Mouse (Mus musculus): ENCODE data around the gene Bclaf1.

Gene Bclaf1

GRCm38 (mm10) chr10:20317466-20317865 lies 5.2 kb downstream of the Bclaf1 start:
- no peak for DNase-seq (ENCODE audit: low spot score in 2 of 2)

- no peak for DNase-seq (ENCODE audit: low spot score in 2 of 2)
Measured at GRCm38 (mm10) chr10:20326226-20326625, 14.0 kb downstream of the Bclaf1 start.

- DNase-seq (ENCODE audit: low spot score in 2 of 2), result no peak
Measured at GRCm38 (mm10) chr10:20331262-20331661, 19.0 kb downstream of the Bclaf1 start.

- no peak for DNase-seq (ENCODE audit: low spot score in 2 of 2)
Measured at GRCm38 (mm10) chr10:20337872-20338271, 25.6 kb downstream of the Bclaf1 start.

GRCm38 (mm10) chr10:20345736-20346135 lies 33.5 kb downstream of the Bclaf1 start:
- DNase-seq (ENCODE audit: low spot score in 2 of 2), result peak in 1 of 2 experiments; percentile 8

- DNase-seq (ENCODE audit: low spot score in 2 of 2), result peak; percentile 90 to 91
Measured at GRCm38 (mm10) chr10:20347285-20348214, 35.3 kb downstream of the Bclaf1 start, which contains the start of gene Mtfr2. TSS of gene Mtfr2 (plus strand) at chr10:20347770.

GRCm38 (mm10) chr10:20348894-20349293 lies 36.6 kb downstream of the Bclaf1 start:
- DNase-seq (ENCODE audit: low spot score in 2 of 2), result no peak

- DNase-seq (ENCODE audit: low spot score in 2 of 2), result peak in 1 of 2 experiments; percentile 17
Measured at GRCm38 (mm10) chr10:20361542-20362449, 49.5 kb downstream of the Bclaf1 start.

GRCm38 (mm10) chr10:20362450-20363118 lies 50.3 kb downstream of the Bclaf1 start:
- DNase-seq (ENCODE audit: low spot score in 2 of 2), result no peak

- DNase-seq (ENCODE audit: low spot score in 2 of 2), result no peak
Measured at GRCm38 (mm10) chr10:20372046-20372445, 59.8 kb downstream of the Bclaf1 start.

GRCm38 (mm10) chr10:20377621-20378020 lies 65.4 kb downstream of the Bclaf1 start:
- DNase-seq (ENCODE audit: low spot score in 2 of 2), result no peak

GRCm38 (mm10) chr10:20379071-20379735 lies 66.9 kb downstream of the Bclaf1 start:
- DNase-seq (ENCODE audit: low spot score in 2 of 2), result peak; percentile 65 to 69

- no peak for DNase-seq (ENCODE audit: low spot score in 2 of 2)
Measured at GRCm38 (mm10) chr10:20380798-20381197, 68.5 kb downstream of the Bclaf1 start.

GRCm38 (mm10) chr10:20381352-20381751 lies 69.1 kb downstream of the Bclaf1 start:
- DNase-seq (ENCODE audit: low spot score in 2 of 2), result no peak

GRCm38 (mm10) chr10:20382807-20383419 lies 70.6 kb downstream of the Bclaf1 start:
- no peak for DNase-seq (ENCODE audit: low spot score in 2 of 2)

- no peak for DNase-seq (ENCODE audit: low spot score in 2 of 2)
Measured at GRCm38 (mm10) chr10:20390568-20390967, 78.3 kb downstream of the Bclaf1 start.
